Mouse (Mus musculus): ENCODE measurements around the gene Git1. TPM values are rescaled to one million over a fixed set of nuclear protein-coding genes. Genes with fewer than 3 reads are reported as not detected.
A peak's percentile ranks its signal among the peaks of the same experiment; 100 is the strongest.

The Git1 gene
- polyA plus RNA-seq, 1 experiment from 2014 or later, result 11.9 TPM

DNA sequence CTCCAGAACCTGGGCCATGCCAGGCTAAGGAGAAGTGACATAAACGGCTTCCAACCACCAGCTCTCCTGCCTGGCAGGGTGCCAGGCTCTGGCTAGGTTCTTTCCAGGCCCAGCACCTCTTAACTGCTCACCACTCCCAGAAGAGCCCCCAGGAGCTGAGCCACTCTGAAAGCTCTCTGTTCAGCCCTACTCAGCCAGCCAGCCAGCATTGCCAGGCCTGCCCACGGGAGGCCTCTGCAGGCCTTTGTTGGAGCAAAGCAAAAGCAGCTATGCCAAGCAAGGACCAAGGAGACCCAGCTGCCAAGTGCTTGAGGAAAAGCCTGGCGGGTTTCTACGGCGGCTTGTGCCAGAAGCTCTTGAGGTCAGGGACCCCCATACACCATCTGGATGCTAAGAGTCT is 6.6 kb upstream of the Git1 start:
- DNase-seq (ENCODE audit: low spot score), result no peak
- H3K27ac ChIP-seq, result no peak overlapping the region
- WGBS, result 80% methylated on average over 5 of the region's 5 CpGs
- 0 out of 2 replicates have a peak, but pooled peaks cover 4% of the 10 kb centered on the region for H3K27me3 ChIP-seq (ENCODE audit: insufficient read depth, poor library complexity, severe bottlenecking)
- peaks cover 61% of the 10 kb centered on the region for H3K4me1 ChIP-seq
- no peaks in the 10 kb centered on the region for H3K9me3 ChIP-seq
- H3K4me3 ChIP-seq, result no peak overlapping the region
- H3K36me3 ChIP-seq, result no peaks in the 10 kb centered on the region

DNA sequence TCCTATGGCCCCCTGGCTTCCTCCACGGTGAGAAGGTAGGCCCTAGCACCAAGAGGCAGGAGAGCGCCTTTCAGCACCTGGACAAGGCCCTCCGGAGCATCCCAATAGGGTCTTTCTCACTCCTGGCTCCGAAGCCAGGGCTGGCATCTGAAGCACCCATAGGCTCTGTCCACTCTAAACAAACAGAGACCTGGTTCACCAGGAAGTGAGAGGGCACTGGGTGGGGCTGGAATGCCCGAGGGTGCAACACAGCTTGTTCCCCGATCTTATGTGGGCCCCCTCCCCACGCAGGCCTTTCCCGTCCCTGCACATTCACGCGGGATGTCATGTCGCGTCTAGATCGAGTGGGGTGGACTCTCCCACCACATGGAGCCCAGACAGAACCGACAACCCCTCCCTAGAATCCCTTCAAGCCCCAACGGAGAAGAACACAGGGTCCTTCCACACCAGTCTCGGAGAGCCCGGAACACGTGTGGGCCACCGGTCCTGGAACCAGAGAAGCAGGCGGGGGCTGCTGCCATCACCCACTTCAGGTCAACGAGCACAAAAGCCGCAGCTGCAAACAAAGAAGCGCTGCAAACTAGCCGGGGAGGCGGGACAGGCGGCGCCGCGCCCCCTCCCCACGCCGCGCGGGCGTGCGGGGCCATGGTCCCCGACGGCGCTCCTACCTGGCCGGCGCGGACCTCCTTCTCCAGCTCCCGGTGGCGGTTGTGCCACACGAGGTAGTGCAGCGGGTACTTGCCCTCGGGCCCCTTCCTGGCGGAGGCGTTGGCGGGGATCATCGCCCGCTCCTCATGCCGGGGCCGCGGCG is 4.4 kb upstream of the Git1 start:
- no peak for DNase-seq (ENCODE audit: low spot score)

DNA sequence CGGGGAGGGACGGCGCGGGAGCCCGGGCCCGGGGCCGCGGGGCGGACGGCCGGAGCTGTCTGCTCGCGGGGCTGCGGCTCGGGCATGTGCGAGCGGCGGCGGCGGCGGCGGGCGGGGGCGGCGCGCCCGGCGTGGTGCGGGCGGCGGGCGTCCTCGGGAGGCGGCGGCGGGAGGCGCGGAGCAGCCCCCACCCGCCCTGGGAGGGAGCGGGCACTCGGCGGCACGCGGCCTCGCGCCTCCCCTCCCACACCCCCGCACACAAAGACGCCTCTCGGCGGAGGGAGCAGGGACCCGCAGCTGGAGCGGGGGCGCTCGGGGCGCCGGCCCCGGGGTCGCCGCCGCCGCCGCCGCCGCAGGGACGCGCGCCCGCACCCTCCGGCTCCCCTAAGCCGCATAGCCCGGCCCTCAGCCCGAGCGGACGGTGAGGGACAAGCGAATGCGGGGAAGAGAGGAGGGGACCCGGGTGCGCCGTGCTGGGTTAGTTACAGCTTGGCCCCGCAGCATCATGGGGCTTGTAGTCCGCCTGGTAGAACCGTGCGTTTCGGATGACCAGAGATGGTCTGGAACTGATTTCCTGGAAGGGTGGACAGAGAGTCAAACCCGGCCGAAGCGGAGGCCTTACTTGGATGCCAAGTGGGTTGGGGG is 3.6 kb upstream of the Git1 start, which contains the start of gene Ankrd13b:
TSS of gene Ankrd13b (minus strand) at position 88 of the 645 bp plus-strand sequence.
- Histone ChIP-seq H3K4me3 (peak within 1 kb of the TSS; percentile 88), H3K4me1 (peaks cover 70% of the 10 kb centered on the region), H3K27me3 (ENCODE audit: insufficient read depth, poor library complexity, severe bottlenecking) (0 out of 2 replicates have a peak, but pooled peaks cover 4% of the 10 kb centered on the region), H3K9me3 (no peaks in the 10 kb centered on the region), H3K36me3 (no peaks in the 10 kb centered on the region), H3K27ac (peak within 1 kb of the TSS; percentile 89)
- WGBS, result 2% methylated on average over 87 of the region's 87 CpGs
- peak; percentile 89 for DNase-seq (ENCODE audit: low spot score)

More for the DNA sequence above, 4.4 kb upstream of the Git1 start:
- H3K4me1 ChIP-seq, result peaks cover 63% of the 10 kb centered on the region
- no peaks in the 10 kb centered on the region for H3K36me3 ChIP-seq
- peak overlapping the region; percentile 88 for H3K4me3 ChIP-seq
- 4% methylated on average over 51 of the region's 55 CpGs for WGBS
- H3K27ac ChIP-seq, result peak overlapping the region; percentile 89
- no peaks in the 10 kb centered on the region for H3K9me3 ChIP-seq
- 0 out of 2 replicates have a peak, but pooled peaks cover 4% of the 10 kb centered on the region for H3K27me3 ChIP-seq (ENCODE audit: insufficient read depth, poor library complexity, severe bottlenecking)

DNA sequence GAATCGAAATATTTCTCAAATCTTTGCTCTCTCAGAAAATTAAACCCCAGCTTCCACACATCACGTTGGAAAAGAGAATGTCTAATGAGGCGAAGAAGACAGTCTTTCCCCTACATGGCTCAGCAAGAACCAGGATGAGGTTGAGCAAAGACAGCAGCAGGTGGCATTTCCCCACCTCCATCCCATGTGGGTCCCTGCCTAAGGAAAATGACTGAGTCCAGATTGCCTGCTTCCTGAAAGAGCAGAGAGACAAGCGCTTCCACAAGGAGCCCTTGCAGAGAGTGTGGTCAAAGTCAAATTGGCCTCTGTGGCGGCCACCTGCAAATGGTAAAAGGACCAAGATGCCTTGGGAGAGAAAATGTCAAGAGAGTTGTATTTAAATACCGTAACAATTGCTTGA is 2.9 kb upstream of the Git1 start:
- H3K4me1 ChIP-seq, result peaks cover 71% of the 10 kb centered on the region
- WGBS, result 67% methylated on average over 6 of the region's 6 CpGs
- 0 out of 2 replicates have a peak, but pooled peaks cover 4% of the 10 kb centered on the region for H3K27me3 ChIP-seq (ENCODE audit: insufficient read depth, poor library complexity, severe bottlenecking)
- no peaks in the 10 kb centered on the region for H3K36me3 ChIP-seq
- no peaks in the 10 kb centered on the region for H3K9me3 ChIP-seq
- peak overlapping the region; percentile 88; the same call in 1 of the 2 replicates for H3K4me3 ChIP-seq
- no peak overlapping the region for H3K27ac ChIP-seq
- no peak for DNase-seq (ENCODE audit: low spot score)

DNA sequence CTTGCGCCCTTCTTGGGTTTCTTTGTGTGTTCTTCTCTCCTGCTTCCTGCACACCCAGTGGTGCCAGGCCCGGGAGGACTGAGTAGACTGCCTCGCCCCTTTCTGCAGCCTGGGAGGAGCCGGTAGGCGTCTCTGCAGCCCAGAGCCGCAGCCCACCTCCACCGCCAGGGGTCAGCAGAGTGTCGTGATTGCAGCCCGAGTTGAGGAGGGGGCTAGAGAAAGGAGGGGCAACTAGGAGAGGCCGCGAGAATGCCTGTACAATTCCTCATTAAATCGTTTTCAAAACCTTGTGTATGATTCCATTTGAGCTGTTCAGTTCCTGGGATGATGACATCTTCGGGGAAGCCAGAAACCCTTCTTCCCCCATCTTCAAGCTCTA is 2.2 kb upstream of the Git1 start:
- H3K36me3 ChIP-seq, result no peaks in the 10 kb centered on the region
- DNase-seq (ENCODE audit: low spot score), result peak; percentile 96
- peaks cover 73% of the 10 kb centered on the region for H3K4me1 ChIP-seq
- no peaks in the 10 kb centered on the region for H3K9me3 ChIP-seq
- H3K27me3 ChIP-seq (ENCODE audit: insufficient read depth, poor library complexity, severe bottlenecking), result 0 out of 2 replicates have a peak, but pooled peaks cover 4% of the 10 kb centered on the region
- peak overlapping the region; percentile 97 for H3K27ac ChIP-seq
- peak overlapping the region; percentile 99 for H3K4me3 ChIP-seq
- WGBS, result 0% methylated on average over 13 of the region's 13 CpGs

DNA sequence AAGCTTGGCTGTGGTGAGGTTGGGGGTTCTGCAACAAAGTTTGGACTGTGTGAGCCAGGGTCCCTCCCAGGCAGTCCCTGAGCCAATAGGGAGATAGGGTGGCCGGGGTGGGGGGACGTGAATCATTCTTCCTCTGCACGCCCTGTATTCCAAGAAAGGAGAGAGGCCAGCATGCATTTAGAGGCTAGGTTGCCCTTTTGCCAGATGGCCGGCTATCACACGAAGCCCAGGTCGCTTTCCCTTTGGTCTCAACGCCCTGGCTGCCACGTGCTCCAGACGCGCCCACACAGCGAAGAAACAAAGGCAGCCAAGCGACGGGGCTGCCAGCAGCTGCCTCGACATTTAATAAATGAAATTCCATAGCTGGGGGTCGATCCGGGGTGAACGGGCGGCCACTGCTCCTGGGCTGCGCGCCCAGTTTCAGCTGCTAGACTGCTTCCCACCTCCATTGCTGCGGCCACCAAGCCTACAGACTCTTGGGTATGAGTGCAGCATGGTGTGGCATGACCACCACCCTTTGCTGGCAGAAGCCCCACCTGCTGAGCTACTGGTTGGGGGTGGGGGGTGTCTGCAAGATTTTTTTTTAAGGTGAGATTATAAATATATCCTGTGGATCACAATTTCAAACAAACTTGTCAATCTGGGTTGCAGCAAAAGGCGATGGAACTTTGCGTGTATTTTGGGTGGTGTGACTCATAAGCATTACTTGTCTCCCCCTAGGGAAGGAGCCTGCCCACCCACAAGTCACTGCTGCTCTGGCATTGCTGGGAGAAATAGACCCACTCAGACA is 1.7 kb upstream of the Git1 start:
- no peaks in the 10 kb centered on the region for H3K36me3 ChIP-seq
- under 1% methylated on average over 23 of the region's 23 CpGs for WGBS
- H3K4me1 ChIP-seq, result peaks cover 76% of the 10 kb centered on the region
- peak; percentile 93 for DNase-seq (ENCODE audit: low spot score)
- peak overlapping the region; percentile 97 for H3K27ac ChIP-seq
- H3K9me3 ChIP-seq, result no peaks in the 10 kb centered on the region
- H3K27me3 ChIP-seq (ENCODE audit: insufficient read depth, poor library complexity, severe bottlenecking), result 0 out of 2 replicates have a peak, but pooled peaks cover 4% of the 10 kb centered on the region
- H3K4me3 ChIP-seq, result peak overlapping the region; percentile 99

DNA sequence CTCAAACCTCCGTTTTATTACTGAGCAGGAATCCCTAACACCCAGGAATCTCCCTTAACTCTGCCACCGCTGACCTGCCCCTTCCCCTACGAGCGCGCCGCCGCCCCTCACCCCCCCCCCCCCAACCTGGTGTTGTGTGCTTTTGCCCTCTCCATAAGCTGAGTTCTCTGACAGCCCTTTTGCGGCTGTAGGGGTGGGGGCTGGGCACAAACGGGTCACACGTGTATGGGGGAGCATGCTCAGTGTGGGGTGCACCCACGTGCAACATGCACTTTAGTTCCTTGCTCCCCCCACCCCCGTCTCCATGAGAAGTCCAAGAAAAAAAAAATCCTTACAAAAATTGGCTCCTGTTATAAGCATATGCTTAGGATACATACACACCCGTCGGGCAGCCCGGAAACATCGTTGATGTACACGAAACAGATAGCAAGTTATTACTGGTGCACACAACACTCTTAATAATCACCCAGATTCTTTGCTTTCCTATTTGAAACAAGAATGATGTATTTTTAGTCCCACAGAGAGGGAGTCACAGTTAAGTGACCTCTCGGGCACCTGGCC is 971 bp upstream of the Git1 start:
- peak overlapping the region; percentile 97 for H3K27ac ChIP-seq
- WGBS, result 1% methylated on average over 18 of the region's 18 CpGs
- DNase-seq (ENCODE audit: low spot score), result no peak

DNA sequence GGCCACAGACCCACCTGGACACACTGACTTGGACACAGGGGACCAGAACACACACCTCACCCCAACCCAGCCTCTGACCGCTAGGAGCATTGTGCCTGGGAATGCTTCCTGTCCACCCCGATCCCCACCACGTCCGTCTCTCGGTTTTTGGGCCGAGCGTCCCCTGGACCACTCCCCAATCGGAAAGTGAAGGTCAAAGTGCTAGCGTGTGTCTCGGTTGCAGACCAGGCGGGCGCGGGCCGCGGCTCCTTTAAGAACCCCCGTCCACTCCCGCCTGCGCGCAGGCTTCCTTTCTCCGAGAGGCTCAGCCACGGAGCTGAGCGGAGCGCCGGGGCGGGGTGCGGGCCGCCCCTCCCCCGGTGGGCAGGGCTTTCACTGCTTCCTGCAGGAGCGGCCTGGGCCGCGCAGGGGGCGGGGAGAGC is 440 bp upstream of the Git1 start:
- Histone ChIP-seq H3K27me3 (ENCODE audit: insufficient read depth, poor library complexity, severe bottlenecking) (0 out of 2 replicates have a peak, but pooled peaks cover 4% of the 10 kb centered on the region), H3K27ac (peak overlapping the region; percentile 97), H3K4me3 (peak overlapping the region; percentile 99), H3K4me1 (peaks cover 83% of the 10 kb centered on the region), H3K9me3 (no peaks in the 10 kb centered on the region), H3K36me3 (no peaks in the 10 kb centered on the region)
- WGBS, result 0% methylated on average over 32 of the region's 32 CpGs
- DNase-seq (ENCODE audit: low spot score), result peak; percentile 96

More for the DNA sequence above, 971 bp upstream of the Git1 start:
- 0 out of 2 replicates have a peak, but pooled peaks cover 4% of the 10 kb centered on the region for H3K27me3 ChIP-seq (ENCODE audit: insufficient read depth, poor library complexity, severe bottlenecking)
- no peaks in the 10 kb centered on the region for H3K9me3 ChIP-seq
- no peaks in the 10 kb centered on the region for H3K36me3 ChIP-seq
- H3K4me1 ChIP-seq, result peaks cover 77% of the 10 kb centered on the region
- H3K4me3 ChIP-seq, result peak overlapping the region; percentile 99

DNA sequence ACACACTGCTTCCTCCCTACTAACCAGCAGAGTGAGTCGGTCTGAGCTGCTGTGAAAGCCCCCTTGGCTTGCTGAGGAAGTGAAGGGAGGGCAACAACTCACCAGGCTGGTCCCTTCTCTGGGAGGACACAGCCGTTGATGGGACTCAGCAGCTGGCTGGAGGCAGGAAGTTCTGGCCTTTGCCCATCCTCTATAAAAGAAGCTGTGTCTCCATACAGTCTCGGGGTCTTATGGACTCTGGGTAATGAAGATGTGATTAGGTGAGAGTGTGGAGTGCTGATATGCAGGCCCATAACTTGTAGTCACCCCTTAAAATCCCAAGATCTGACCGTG is 948 bp downstream of the Git1 start:
- Histone ChIP-seq H3K4me1 (peaks cover 84% of the 10 kb centered on the region), H3K27ac (peak overlapping the region; percentile 97), H3K27me3 (ENCODE audit: insufficient read depth, poor library complexity, severe bottlenecking) (0 out of 2 replicates have a peak, but pooled peaks cover 4% of the 10 kb centered on the region), H3K36me3 (peaks cover 5% of the 10 kb centered on the region), H3K9me3 (no peaks in the 10 kb centered on the region), H3K4me3 (peak overlapping the region; percentile 99)
- WGBS, result 30% methylated on average over 4 of the region's 4 CpGs
- DNase-seq (ENCODE audit: low spot score), result no peak

DNA sequence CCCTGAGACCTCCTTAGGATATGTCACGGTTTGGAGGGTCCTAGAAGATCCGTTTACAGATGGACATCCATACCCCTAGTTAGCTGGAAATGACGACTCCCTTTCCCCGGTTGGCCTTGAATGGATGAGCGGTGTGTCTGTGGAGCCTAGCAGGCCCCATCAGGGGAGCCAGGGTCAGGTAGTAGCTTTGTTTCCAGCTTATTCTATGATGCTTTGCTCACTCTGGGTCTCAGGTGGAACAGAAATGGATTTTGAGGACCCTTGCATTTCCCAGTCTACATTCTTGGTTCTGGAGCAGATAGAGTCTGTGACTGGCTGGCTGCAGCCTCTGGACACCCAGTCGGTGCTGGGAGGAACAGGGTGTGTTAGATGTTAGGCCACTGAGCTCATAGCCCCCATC is 1.4 kb downstream of the Git1 start:
- H3K4me3 ChIP-seq, result peak overlapping the region; percentile 99
- H3K9me3 ChIP-seq, result no peaks in the 10 kb centered on the region
- peaks cover 83% of the 10 kb centered on the region for H3K4me1 ChIP-seq
- WGBS, result 76% methylated on average over 6 of the region's 6 CpGs
- H3K36me3 ChIP-seq, result peaks cover 10% of the 10 kb centered on the region
- DNase-seq (ENCODE audit: low spot score), result no peak
- H3K27ac ChIP-seq, result peak overlapping the region; percentile 97; the same call in 1 of the 2 replicates
- H3K27me3 ChIP-seq (ENCODE audit: insufficient read depth, poor library complexity, severe bottlenecking), result 0 out of 2 replicates have a peak, but pooled peaks cover 4% of the 10 kb centered on the region

DNA sequence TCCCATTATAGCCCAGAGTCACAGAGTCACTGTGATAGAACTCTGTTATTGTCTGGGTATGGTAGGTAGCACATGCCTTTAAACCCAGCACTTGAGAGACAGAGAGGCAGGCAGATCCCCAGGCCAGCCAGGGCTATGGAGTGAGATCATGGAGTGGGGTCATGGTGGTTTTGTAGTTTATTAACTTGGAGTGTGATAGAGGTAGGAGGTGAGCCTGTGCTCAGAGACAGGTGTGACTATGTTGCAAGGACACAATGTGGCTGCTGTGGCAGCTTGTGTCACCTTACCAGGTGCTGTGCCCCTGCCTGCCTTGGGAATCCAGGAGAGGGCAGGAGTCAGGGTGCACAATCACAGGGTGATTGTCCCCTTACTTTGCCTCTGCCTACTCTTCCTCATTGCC is 2.1 kb downstream of the Git1 start:
- Histone ChIP-seq H3K27ac (peak overlapping the region; percentile 97; the same call in 1 of the 2 replicates), H3K4me3 (no peak overlapping the region), H3K9me3 (no peaks in the 10 kb centered on the region), H3K36me3 (peaks cover 17% of the 10 kb centered on the region), H3K4me1 (peaks cover 81% of the 10 kb centered on the region), H3K27me3 (ENCODE audit: insufficient read depth, poor library complexity, severe bottlenecking) (no peaks in the 10 kb centered on the region)
- no peak for DNase-seq (ENCODE audit: low spot score)

DNA sequence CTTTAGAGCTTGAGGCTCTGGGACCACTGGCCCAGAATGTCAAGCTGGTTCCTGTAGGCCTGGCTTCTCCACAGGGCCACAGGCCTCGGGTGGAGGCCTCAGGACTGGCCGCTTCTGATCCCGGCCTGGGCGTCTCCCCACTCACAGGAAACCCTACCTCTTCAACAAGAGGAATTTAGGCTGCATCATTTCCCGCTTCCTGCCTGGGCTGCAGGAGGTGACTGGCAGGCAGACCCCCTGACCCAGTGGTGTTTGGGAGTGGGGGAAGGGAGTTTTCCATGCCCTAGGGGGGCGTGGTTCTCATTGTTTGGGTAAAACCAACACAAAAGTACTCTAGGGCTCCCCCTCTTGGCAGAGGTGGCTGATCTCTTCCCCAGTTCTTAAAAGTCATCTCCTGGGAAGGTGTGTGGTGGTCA is 4.0 kb downstream of the Git1 start:
- Histone ChIP-seq H3K27me3 (ENCODE audit: insufficient read depth, poor library complexity, severe bottlenecking) (no peaks in the 10 kb centered on the region), H3K27ac (peak overlapping the region; percentile 88), H3K4me3 (peak overlapping the region; percentile 37), H3K36me3 (peaks cover 35% of the 10 kb centered on the region), H3K9me3 (no peaks in the 10 kb centered on the region), H3K4me1 (peaks cover 72% of the 10 kb centered on the region)
- 20% methylated on average over 6 of the region's 6 CpGs for WGBS
- peak; percentile 89 for DNase-seq (ENCODE audit: low spot score)
